Mouse (Mus musculus) cerebellum, adult 2 months (tissue): ENCODE measurements at regions not wholly inside any gene's neighbourhood (a gene's known extent, or its start where the extent isn't known, plus 50 kb on each side); places are given as distances from the start of the nearest gene placed in this dataset.

Experiments
- DNase-seq, 2 experiments: peaks; one replicate each; pipeline ENCODE4 v3.0.0; 2021
- H3K27ac ChIP-seq: fragments of 200-500 bp; 2 replicates; pipeline ENCODE4 v1.5.1; 2012; ENCODE audit warnings: low read length, control low read depth, inconsistent platforms; ENCODE audit not compliant: insufficient read depth
- H3K27me3 ChIP-seq: fragments of 200-500 bp; 2 replicates; pipeline ENCODE4 v1.6.1; 2012; ENCODE audit warnings: inconsistent platforms, mild to moderate bottlenecking, low read length, moderate library complexity; ENCODE audit not compliant: control insufficient read depth, insufficient read depth
- H3K4me1 ChIP-seq: fragments of 200-500 bp; 2 replicates; pipeline ENCODE4 v1.6.1; 2011; ENCODE audit warnings: low read length; ENCODE audit not compliant: control insufficient read depth, insufficient read depth
- H3K4me3 ChIP-seq: fragments of 200-500 bp; replicated peaks from 2 replicates; pipeline ENCODE3; 2011; ENCODE audit warnings: mild to moderate bottlenecking, low read depth, low read length, control low read depth; ENCODE audit not compliant: insufficient read depth
- CTCF ChIP-seq: fragments of 200-500 bp; IDR thresholded peaks from 2 replicates; pipeline ENCODE4 v1.5.1; 2011; ENCODE audit warnings: low read depth, mild to moderate bottlenecking, control low read depth, low read length, moderate library complexity, borderline replicate concordance; ENCODE audit not compliant: insufficient read depth
- POLR2A ChIP-seq: fragments of 200-500 bp; IDR thresholded peaks from 2 replicates; pipeline ENCODE4 v1.6.1; 2011; ENCODE audit warnings: low read length, control low read depth, borderline replicate concordance; ENCODE audit not compliant: insufficient read depth
- WGBS: fragments of 180-500 bp; shearing (Covaris S2); methylation state at CpG from one replicate; pipeline ENCODE4 v1.1.7; 2018; 5-methylcytosine and 5-hydroxymethylcytosine counted together

DNA sequence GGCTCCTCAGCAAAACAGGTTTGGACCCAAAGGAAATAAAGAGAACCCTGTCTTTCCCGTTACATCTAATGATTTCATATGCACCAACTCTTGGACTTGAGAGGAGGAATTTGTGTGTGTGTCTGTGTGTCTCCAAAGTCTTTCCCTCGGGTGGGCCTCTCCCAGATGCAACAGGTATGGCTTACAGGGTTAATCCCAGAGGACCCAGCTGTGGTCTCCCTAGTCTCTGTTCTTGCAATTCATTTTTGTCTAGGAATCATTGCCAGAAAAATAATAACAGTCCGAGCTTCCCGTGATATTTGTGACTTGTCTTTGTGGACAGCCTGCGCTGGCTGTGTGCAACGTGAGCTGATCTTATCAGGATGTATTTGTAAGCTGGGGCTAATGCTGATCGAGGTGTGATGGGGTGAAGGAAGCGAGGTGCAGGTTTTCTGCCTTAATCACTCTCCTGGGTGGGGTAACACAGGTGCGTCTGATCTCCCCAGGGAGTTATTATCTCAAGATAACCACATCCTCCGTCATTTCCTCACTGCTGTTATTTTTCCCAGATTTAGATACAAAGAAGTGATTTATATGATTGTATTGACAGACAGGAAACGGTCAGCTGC lies 627.2 kb upstream of the Sox9 start:
- Histone ChIP-seq H3K4me1 (no peaks in the 10 kb centered on the region), H3K4me3 (no peak overlapping the region), H3K27me3 (no peaks in the 10 kb centered on the region), H3K27ac (no peak overlapping the region)
- 54% methylated on average over 11 of the region's 11 CpGs for WGBS
- no peak for DNase-seq
- TF ChIP-seq POLR2A (no peak), CTCF (no peak)

- no peak for TF ChIP-seq CTCF
- no peak for TF ChIP-seq POLR2A
- H3K4me1 ChIP-seq, result no peaks in the 10 kb centered on the region
- no peak overlapping the region for H3K27ac ChIP-seq
- no peaks in the 10 kb centered on the region for H3K27me3 ChIP-seq
- no peak for DNase-seq
- 56% methylated on average over 10 of the region's 10 CpGs for WGBS
- no peak overlapping the region for H3K4me3 ChIP-seq
Measured at GRCm38 (mm10) chr11:112155339-112155955, 626.6 kb upstream of the Sox9 start.

DNA sequence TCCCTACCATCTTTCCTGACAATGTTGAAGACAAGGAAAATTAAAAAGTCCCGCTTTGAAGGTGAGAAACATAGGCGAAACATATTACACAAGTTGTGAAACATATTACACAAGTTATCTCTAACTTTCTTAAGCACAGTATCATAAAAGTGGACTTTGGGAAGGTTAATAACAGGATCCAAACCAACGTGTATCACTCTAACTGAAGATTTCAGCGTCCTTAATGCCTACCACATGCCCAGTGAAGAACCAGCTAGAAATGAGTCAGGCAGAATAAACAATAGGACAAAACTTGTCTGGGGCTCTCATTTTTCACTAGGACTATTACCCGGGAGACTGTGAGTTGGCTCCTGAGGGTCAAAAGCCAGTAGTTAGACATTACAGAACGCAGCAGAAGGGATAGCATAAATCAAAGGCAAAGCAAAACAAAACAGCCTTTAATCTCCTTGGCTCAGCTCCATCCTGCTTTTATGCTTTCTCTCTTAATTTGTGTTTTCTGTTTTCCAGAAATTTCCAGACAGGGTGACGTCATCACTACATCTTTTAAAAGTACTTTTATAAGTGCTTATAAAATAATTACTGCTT lies 618.3 kb upstream of the Sox9 start:
- no peak for TF ChIP-seq CTCF
- no peak for TF ChIP-seq POLR2A

DNA sequence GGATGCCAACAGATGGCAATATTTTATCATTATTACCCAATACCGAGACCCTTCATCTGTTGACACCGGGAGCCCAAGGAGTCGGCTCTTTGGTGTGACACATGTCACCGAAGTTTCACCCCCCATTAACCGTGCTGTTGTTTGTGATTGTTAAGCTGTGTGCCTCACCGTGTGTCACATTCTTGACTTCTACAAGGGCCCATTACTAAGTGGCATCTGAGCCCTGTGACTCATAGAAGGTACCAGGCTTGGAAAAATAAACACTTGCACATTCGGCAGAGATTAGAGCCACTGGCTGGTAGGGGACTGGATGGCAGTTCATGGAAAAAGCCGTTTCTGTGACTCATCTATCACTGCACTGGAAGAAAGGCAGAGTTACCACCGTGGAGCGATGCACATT lies 608.4 kb upstream of the Sox9 start:
- TF ChIP-seq POLR2A (no peak), CTCF (no peak)
- no peaks in the 10 kb centered on the region for H3K27me3 ChIP-seq
- H3K27ac ChIP-seq, result no peak overlapping the region
- H3K4me1 ChIP-seq, result no peaks in the 10 kb centered on the region
- no peak overlapping the region for H3K4me3 ChIP-seq
- 78% methylated on average over 10 of the region's 10 CpGs for WGBS
- DNase-seq, result no peak

More for the DNA sequence above, 618.3 kb upstream of the Sox9 start:
- no peak for DNase-seq
- H3K27ac ChIP-seq, result no peak overlapping the region
- no peaks in the 10 kb centered on the region for H3K27me3 ChIP-seq
- 60% methylated on average over 7 of the region's 7 CpGs for WGBS
- H3K4me1 ChIP-seq, result no peaks in the 10 kb centered on the region
- H3K4me3 ChIP-seq, result no peak overlapping the region

GRCm38 (mm10) chr11:112175302-112175701 lies 606.7 kb upstream of the Sox9 start:
- WGBS, result 78% methylated on average over 6 of the region's 6 CpGs
- TF ChIP-seq POLR2A (no peak), CTCF (no peak)
- Histone ChIP-seq H3K4me3 (no peak overlapping the region), H3K4me1 (no peaks in the 10 kb centered on the region), H3K27me3 (no peaks in the 10 kb centered on the region), H3K27ac (no peak overlapping the region)
- DNase-seq, result no peak

- WGBS, result 90% methylated on average over 10 of the region's 10 CpGs
- Histone ChIP-seq H3K27ac (no peak overlapping the region), H3K4me3 (no peak overlapping the region), H3K27me3 (no peaks in the 10 kb centered on the region), H3K4me1 (no peaks in the 10 kb centered on the region)
- no peak for TF ChIP-seq CTCF
- TF ChIP-seq POLR2A, result no peak
- no peak for DNase-seq
Measured at GRCm38 (mm10) chr11:112180666-112181065, 601.4 kb upstream of the Sox9 start.

- no peak overlapping the region for H3K4me3 ChIP-seq
- TF ChIP-seq CTCF, result no peak
- no peak for TF ChIP-seq POLR2A
- no peaks in the 10 kb centered on the region for H3K27me3 ChIP-seq
- no peaks in the 10 kb centered on the region for H3K4me1 ChIP-seq
- DNase-seq, result no peak
- WGBS, result 15% methylated on average over 18 of the region's 18 CpGs
- H3K27ac ChIP-seq, result no peak overlapping the region
Measured at GRCm38 (mm10) chr11:112197620-112198268, 584.3 kb upstream of the Sox9 start.
